Mouse (Mus musculus): ENCODE results near the gene Hypk. TPM values are rescaled to one million over a fixed set of nuclear protein-coding genes. Genes with fewer than 3 reads are reported as not detected.
A peak's percentile ranks its signal among the peaks of the same experiment; 100 is the strongest.
"Not testable (repeated sequence)": the region's sequence is repeated elsewhere in the genome, so short reads cannot be mapped to it uniquely, and the experiment has no call there.

The Hypk gene
- polyA plus RNA-seq, 1 experiment from 2014 or later, result 124 TPM

DNA sequence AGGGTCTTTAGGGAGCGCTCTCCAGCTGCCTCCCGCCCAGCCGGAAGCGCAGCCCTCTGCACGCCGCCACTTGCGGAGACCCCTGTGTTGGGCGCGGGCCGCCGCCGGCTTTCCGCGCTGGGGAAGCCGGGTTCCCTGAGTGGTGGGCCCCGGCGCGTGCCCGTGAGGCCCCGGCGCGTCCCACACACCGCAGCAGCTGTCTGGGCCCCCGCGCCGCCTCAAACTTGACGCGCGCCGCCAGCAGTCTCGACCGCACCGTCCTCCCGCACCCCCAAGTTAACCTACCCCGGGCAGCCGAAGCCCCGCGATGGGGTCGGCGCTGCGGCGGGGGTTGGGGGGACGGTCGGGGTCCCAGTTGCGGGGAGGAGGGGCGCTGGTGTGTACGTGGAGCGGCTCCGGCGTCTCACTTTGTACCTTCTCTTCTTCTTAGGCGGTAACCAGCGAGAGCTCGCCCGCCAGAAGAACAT lies 3.5 kb upstream of the Hypk start:
- Histone ChIP-seq H3K4me3 (ENCODE audit: low read depth, low read length) (peak overlapping the region; percentile 100), H3K4me1 (ENCODE audit: control insufficient read depth, insufficient read depth, low read length) (peaks cover 23% of the 10 kb centered on the region), H3K27ac (ENCODE audit: low read depth, low read length) (peak overlapping the region; percentile 91), H3K9ac (ENCODE audit: low read depth, low read length) (peak overlapping the region; percentile 99), H3K36me3 (ENCODE audit: control insufficient read depth, insufficient read depth, low read length) (peaks cover 11% of the 10 kb centered on the region; the same call in 1 of the 2 replicates), H3K4me2 (peak overlapping the region; percentile 96), H3K27me3 (ENCODE audit: control insufficient read depth, insufficient read depth, low read length) (no peaks in the 10 kb centered on the region), H3K9me3 (replicated peaks; ENCODE audit: control insufficient read depth, low read length) (no peaks in the 10 kb centered on the region)
- ATAC-seq (replicated peaks; ENCODE audit: insufficient number of reproducible peaks, low FRiP score, low TSS enrichment), result peak; percentile 23
- under 1% methylated on average over 53 of the region's 54 CpGs for whole genome bisulfite sequencing (ENCODE audit: insufficient replicate concordance)

DNA sequence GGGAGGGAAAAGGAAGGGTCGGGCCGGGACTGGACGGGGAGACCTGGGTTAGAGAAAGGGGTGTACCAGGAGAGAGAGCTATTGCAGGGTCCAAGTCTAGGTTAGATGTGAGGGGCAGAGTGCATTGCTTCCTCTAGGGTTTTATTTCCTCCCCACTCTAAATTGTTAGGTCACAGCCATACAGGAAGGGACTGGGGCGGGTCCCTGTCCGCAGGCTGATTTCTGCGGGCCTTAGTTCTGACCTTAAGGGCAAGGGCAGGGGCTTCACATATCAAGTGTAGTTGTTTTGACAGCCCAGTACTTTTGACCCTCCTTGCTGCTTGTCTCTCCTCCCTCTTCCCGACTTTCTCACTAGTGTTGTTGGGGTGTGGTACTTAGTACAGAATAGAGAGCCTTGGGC lies 3.0 kb upstream of the Hypk start:
- Histone ChIP-seq H3K4me1 (ENCODE audit: control insufficient read depth, insufficient read depth, low read length) (peaks cover 23% of the 10 kb centered on the region), H3K9ac (ENCODE audit: low read depth, low read length) (peak overlapping the region; percentile 99), H3K36me3 (ENCODE audit: control insufficient read depth, insufficient read depth, low read length) (peaks cover 11% of the 10 kb centered on the region; the same call in 1 of the 2 replicates), H3K9me3 (replicated peaks; ENCODE audit: control insufficient read depth, low read length) (no peaks in the 10 kb centered on the region), H3K4me3 (ENCODE audit: low read depth, low read length) (peak overlapping the region; percentile 100), H3K4me2 (peak overlapping the region; percentile 96), H3K27me3 (ENCODE audit: control insufficient read depth, insufficient read depth, low read length) (no peaks in the 10 kb centered on the region), H3K27ac (ENCODE audit: low read depth, low read length) (peak overlapping the region; percentile 91)
- 3% methylated on average over 7 of the region's 7 CpGs for WGBS (ENCODE audit: insufficient replicate concordance)
- no peak for ATAC-seq (replicated peaks; ENCODE audit: insufficient number of reproducible peaks, low FRiP score, low TSS enrichment)

DNA sequence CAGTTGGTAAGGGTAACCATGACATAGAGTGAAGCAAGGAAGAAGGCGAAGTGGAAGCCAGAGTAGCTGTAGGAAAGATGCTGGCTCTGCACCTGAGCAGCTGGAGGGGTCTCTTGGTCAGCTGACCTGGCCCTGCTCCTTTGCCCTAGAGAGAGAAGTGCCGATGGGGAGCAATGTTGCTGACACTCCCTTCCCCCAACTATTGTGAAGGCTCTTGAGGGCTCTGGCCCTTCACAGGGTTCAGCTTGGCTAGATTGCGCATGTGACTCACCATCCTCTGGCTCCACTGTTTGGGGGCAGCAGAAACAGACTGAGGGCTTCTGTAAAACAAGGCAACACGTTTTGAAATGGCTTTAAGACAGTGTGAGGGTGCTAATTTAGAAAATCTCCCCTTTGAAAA lies 729 bp upstream of the Hypk start:
- H3K27ac ChIP-seq (ENCODE audit: low read depth, low read length), result peak overlapping the region; percentile 84; the same call in 1 of the 2 replicates
- H3K4me3 ChIP-seq (ENCODE audit: low read depth, low read length), result no peak overlapping the region
- H3K4me1 ChIP-seq (ENCODE audit: control insufficient read depth, insufficient read depth, low read length), result peaks cover 23% of the 10 kb centered on the region
- H3K4me2 ChIP-seq, result no peak overlapping the region
- peaks cover 11% of the 10 kb centered on the region; the same call in 1 of the 2 replicates for H3K36me3 ChIP-seq (ENCODE audit: control insufficient read depth, insufficient read depth, low read length)
- H3K27me3 ChIP-seq (ENCODE audit: control insufficient read depth, insufficient read depth, low read length), result no peaks in the 10 kb centered on the region
- no peak overlapping the region for H3K9ac ChIP-seq (ENCODE audit: low read depth, low read length)
- no peaks in the 10 kb centered on the region for H3K9me3 ChIP-seq (replicated peaks; ENCODE audit: control insufficient read depth, low read length)
- no peak for ATAC-seq (replicated peaks; ENCODE audit: insufficient number of reproducible peaks, low FRiP score, low TSS enrichment)
- WGBS (ENCODE audit: insufficient replicate concordance), result 58% methylated on average over 4 of the region's 4 CpGs

DNA sequence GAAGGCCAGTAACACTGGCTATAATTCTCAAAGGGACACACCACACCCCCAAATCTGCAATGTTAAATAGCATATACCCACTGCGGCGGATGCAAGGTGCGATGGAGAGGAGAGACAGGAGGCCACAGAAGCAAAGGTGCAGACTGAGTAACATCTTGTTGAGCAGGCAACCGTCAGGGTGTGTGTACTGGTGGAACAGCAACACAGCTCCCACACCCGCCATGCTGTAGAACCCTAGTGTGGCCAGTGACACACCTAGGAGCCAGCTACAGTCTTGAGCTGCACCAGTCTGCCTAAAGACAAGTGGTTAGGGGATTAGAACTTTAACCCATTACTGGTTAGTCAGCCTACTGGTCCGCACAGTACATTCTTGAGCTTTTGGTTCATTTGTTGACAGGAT lies 827 bp downstream of the Hypk start:
- no peak overlapping the region for H3K4me3 ChIP-seq (ENCODE audit: low read depth, low read length)
- peaks cover 23% of the 10 kb centered on the region for H3K4me1 ChIP-seq (ENCODE audit: control insufficient read depth, insufficient read depth, low read length)
- no peak overlapping the region for H3K4me2 ChIP-seq
- no peaks in the 10 kb centered on the region for H3K9me3 ChIP-seq (replicated peaks; ENCODE audit: control insufficient read depth, low read length)
- 82% methylated on average over 6 of the region's 6 CpGs for WGBS (ENCODE audit: insufficient replicate concordance)
- H3K9ac ChIP-seq (ENCODE audit: low read depth, low read length), result no peak overlapping the region
- peak overlapping the region; percentile 84; the same call in 1 of the 2 replicates for H3K27ac ChIP-seq (ENCODE audit: low read depth, low read length)
- no peak for ATAC-seq (replicated peaks; ENCODE audit: insufficient number of reproducible peaks, low FRiP score, low TSS enrichment)
- H3K36me3 ChIP-seq (ENCODE audit: control insufficient read depth, insufficient read depth, low read length), result peaks cover 11% of the 10 kb centered on the region; the same call in 1 of the 2 replicates
- H3K27me3 ChIP-seq (ENCODE audit: control insufficient read depth, insufficient read depth, low read length), result no peaks in the 10 kb centered on the region

DNA sequence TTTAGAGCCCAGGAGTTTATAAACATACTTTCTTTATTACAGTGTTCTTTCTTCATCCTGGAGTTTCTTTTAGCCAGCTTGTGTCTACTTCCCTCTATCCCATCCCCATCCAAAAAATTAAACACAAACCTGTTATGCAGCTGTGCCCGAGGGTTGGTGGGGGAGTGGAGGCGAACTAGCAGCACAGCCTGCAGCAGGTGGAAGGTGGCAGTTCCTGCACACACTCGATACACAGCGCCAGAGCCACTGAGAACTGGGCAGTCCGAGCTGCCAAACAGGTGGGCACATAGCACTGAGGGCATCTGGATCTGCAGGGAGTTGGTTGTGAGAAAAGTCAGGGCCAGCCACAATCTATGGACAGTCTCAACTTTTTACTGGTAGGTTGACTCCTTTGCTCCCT lies 2.4 kb downstream of the Hypk start:
- H3K4me1 ChIP-seq (ENCODE audit: control insufficient read depth, insufficient read depth, low read length), result peaks cover 23% of the 10 kb centered on the region
- ATAC-seq (replicated peaks; ENCODE audit: insufficient number of reproducible peaks, low FRiP score, low TSS enrichment), result no peak
- H3K27me3 ChIP-seq (ENCODE audit: control insufficient read depth, insufficient read depth, low read length), result no peaks in the 10 kb centered on the region
- no peak overlapping the region for H3K4me2 ChIP-seq
- WGBS (ENCODE audit: insufficient replicate concordance), result 73% methylated on average over 5 of the region's 5 CpGs
- no peak overlapping the region for H3K27ac ChIP-seq (ENCODE audit: low read depth, low read length)
- H3K4me3 ChIP-seq (ENCODE audit: low read depth, low read length), result no peak overlapping the region
- peaks cover 11% of the 10 kb centered on the region; the same call in 1 of the 2 replicates for H3K36me3 ChIP-seq (ENCODE audit: control insufficient read depth, insufficient read depth, low read length)
- H3K9me3 ChIP-seq (replicated peaks; ENCODE audit: control insufficient read depth, low read length), result no peaks in the 10 kb centered on the region
- no peak overlapping the region for H3K9ac ChIP-seq (ENCODE audit: low read depth, low read length)

DNA sequence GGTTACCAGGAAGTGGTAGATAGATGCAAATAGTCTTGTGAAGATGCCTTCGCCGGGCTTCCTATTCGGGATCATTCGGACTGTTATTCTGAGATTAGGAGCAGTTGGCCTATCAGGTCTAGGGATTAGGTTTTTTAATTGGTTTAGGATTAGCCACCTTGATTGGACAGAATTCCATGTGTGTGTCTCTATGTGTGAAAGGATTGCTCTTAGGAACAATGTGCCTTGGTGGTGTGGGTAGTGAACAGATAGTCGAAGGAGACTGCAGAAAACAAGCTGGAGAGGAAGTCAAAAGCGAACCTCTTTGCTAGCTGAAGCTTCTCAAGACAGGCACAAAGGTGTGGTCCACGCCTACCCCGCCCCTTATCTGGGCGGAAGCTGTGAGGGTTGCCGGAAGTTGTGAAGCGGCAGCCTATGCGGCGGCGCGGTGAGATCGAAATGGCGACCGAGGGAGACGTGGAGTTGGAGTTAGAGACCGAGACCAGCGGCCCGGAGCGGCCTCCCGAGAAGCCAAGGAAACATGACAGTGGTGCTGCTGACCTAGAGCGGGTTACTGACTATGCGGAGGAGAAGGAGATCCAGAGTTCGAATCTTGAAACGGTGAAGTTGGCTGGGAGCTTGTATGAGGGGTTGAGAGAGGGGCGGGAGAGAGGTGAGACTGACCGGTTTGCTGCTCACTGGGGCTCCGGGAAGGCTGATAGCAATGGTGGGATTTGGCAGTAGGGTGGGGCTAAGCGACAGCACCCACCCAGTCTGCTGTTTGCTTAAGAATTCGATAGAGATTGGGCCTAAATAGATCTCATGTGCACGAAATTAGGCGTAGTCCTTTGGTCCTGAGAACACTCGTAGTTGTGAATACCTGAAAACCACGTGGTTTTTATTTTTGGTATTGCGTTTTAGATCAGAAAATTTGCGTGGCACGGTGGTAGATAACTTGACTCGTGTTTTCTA lies 3.9 kb downstream of the Hypk start, which contains the start of gene Serinc4:
Gene Serinc4 (minus strand): TSS at position 90 of the 951 bp plus-strand sequence.
- H3K27ac ChIP-seq (ENCODE audit: low read depth, low read length), result peak within 1 kb of the TSS; percentile 81
- H3K9me3 ChIP-seq (replicated peaks; ENCODE audit: control insufficient read depth, low read length), result no peaks in the 10 kb centered on the region
- peaks cover 14% of the 10 kb centered on the region for H3K4me1 ChIP-seq (ENCODE audit: control insufficient read depth, insufficient read depth, low read length)
- H3K4me2 ChIP-seq, result peak within 1 kb of the TSS; percentile 75
- peak; percentile 83 for ATAC-seq (replicated peaks; ENCODE audit: insufficient number of reproducible peaks, low FRiP score, low TSS enrichment)
- H3K36me3 ChIP-seq (ENCODE audit: control insufficient read depth, insufficient read depth, low read length), result peaks cover 8% of the 10 kb centered on the region; the same call in 1 of the 2 replicates
- H3K4me3 ChIP-seq (ENCODE audit: low read depth, low read length), result peak within 1 kb of the TSS; percentile 85
- WGBS (ENCODE audit: insufficient replicate concordance), result 3% methylated on average over 41 of the region's 41 CpGs
- H3K9ac ChIP-seq (ENCODE audit: low read depth, low read length), result peak within 1 kb of the TSS; percentile 86
- no peaks in the 10 kb centered on the region for H3K27me3 ChIP-seq (ENCODE audit: control insufficient read depth, insufficient read depth, low read length)

DNA sequence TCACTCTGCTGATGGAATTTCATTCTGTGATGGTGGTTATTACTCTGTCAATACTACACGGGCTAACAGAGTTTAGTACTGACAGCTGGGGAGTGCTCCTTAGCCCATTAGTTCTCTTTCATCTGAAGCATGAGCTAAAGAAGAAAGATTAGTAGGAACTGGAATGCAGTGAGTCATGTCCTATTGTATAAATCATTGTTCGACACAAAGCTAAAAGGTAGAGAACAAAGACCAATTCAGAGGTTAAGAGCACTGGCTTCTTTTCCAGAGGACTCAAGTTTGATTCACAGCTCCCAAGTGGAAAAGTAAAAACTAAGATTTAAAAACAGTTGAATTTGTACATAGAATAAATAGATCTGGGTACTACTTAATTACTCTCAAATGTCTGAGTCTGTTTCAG lies 7.0 kb downstream of the Hypk start:
- Histone ChIP-seq H3K4me2 (no peak overlapping the region), H3K9me3 (replicated peaks; ENCODE audit: control insufficient read depth, low read length) (no peaks in the 10 kb centered on the region), H3K4me3 (ENCODE audit: low read depth, low read length) (no peak overlapping the region), H3K27me3 (ENCODE audit: control insufficient read depth, insufficient read depth, low read length) (no peaks in the 10 kb centered on the region), H3K36me3 (ENCODE audit: control insufficient read depth, insufficient read depth, low read length) (no peaks in the 10 kb centered on the region), H3K4me1 (ENCODE audit: control insufficient read depth, insufficient read depth, low read length) (peaks cover 3% of the 10 kb centered on the region; the same call in 1 of the 2 replicates), H3K27ac (ENCODE audit: low read depth, low read length) (no peak overlapping the region), H3K9ac (ENCODE audit: low read depth, low read length) (no peak overlapping the region)
- ATAC-seq (replicated peaks; ENCODE audit: insufficient number of reproducible peaks, low FRiP score, low TSS enrichment), result no peak
- 73% methylated on average over 2 of the region's 2 CpGs for WGBS (ENCODE audit: insufficient replicate concordance)

DNA sequence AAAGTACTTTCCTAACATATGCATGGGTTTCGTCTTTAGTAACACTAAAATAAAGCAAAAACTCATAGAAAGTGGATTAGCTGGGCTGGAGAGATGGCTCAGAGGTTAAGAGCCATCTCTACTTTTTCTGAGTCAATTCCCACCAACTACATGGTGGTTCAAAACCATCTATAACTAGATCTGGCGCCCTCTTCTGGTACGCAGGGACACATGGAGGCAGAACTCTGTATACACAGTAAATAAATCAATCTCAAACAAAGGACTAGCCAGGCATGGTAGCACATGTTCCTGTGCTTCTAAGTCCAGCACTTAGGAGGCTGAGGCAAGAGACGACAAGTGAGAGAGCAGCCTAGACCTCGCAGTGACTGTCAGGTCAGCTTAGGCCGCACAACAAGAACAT lies 15.9 kb downstream of the Hypk start:
- not testable (repeated sequence) for H3K27me3 ChIP-seq (ENCODE audit: control insufficient read depth, insufficient read depth, low read length); H3K27ac ChIP-seq (ENCODE audit: low read depth, low read length); H3K9ac ChIP-seq (ENCODE audit: low read depth, low read length); H3K4me2 ChIP-seq; H3K4me3 ChIP-seq (ENCODE audit: low read depth, low read length); H3K4me1 ChIP-seq (ENCODE audit: control insufficient read depth, insufficient read depth, low read length); ATAC-seq (replicated peaks; ENCODE audit: insufficient number of reproducible peaks, low FRiP score, low TSS enrichment); H3K36me3 ChIP-seq (ENCODE audit: control insufficient read depth, insufficient read depth, low read length); H3K9me3 ChIP-seq (replicated peaks; ENCODE audit: control insufficient read depth, low read length)
- 88% methylated on average over 1 of the region's 6 CpGs for WGBS (ENCODE audit: insufficient replicate concordance)
